Mouse (Mus musculus): Measurements from ENCODE around the gene Bbof1.

Bbof1 gene

DNA sequence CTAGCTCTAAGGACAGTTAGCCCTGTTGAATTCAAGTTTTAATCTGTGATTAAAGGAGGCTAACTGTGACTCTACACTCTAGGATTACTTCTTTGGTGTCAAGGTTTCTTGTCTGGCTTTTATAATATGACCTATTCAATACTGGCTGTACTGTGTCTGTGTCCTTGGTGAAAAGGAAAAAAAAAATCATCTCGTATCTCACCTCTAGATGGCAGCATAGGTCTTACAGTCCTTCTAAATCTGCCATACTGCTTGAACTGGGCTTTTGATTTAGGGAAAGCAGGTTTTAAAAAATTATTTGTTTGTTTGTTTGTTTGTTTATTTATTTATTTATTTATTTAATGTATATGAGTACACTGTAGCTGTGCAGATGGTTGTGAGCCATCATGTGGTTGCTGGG is 59.8 kb downstream of the Bbof1 start:
- DNase-seq (ENCODE audit: low read depth, low spot score), result peak; percentile 63

- DNase-seq (ENCODE audit: low read depth, low spot score), result no peak
Observed at GRCm38 (mm10) chr12:84478937-84479336, 70.1 kb downstream of the Bbof1 start.

DNA sequence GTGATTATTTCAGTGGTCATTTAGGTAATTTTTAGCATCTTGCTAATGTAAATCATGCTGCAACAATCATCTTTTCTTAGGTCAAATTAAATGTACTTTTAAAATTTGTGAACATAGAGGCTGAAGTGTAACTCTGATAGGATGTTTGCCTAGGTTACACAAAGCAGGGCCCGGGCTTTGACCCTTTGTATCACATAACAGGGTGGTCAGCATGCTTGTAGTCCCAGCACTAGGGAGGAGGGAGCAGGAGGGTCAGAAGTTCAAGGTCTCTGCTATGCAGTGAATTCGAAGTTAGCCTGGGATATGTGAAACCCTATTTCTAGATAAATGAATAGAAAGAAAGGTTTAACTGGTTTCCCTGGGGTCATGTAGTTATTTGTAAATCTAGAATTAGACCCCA is 72.4 kb downstream of the Bbof1 start:
- DNase-seq (ENCODE audit: low read depth, low spot score), result no peak

DNA sequence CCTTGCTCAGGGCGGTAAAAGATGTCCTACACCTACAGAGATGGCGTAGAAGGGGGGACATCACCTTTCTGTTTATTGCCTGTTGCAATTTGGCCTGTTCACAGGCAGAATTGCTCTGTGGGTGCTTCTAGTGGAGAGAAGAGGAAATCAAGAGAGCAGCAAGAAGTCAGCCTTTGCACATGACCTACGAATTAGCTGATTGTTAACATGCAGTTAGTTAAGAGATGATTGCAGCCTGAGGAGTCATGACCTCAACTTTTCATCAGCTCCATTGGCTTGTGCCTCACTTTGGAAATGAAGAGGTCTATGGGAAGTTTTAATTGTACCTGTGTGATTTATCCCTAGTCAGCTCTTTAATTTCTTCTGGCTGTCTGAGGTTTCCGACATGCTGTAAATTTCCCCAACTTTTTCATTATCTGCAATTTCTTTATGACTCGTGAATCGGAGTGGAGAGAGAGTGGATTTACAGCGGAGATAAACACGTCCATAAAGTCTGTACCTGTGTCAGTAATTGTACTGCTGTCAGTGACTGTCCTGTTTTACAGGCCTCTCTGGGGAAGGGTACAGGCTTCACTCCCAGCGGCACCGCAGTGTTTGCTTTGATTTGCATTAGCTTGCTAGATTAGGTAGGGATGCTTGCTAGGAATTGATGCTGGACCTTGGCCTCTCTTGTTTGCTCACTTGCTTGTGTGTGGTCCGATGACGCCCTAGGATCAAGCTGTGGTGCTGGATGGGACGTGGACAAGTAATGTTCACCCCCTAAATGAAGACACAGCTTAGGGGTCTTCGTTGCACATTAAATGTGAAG is 74.1 kb downstream of the Bbof1 start:
- peak; percentile 3 for DNase-seq (ENCODE audit: low read depth, low spot score)

- peak; percentile 4 for DNase-seq (ENCODE audit: low read depth, low spot score)
Observed at GRCm38 (mm10) chr12:84487324-84488056, 78.6 kb downstream of the Bbof1 start.
